8 mouse cellular contexts compared by ENCODE assay signal in the genomic region with DNA sequence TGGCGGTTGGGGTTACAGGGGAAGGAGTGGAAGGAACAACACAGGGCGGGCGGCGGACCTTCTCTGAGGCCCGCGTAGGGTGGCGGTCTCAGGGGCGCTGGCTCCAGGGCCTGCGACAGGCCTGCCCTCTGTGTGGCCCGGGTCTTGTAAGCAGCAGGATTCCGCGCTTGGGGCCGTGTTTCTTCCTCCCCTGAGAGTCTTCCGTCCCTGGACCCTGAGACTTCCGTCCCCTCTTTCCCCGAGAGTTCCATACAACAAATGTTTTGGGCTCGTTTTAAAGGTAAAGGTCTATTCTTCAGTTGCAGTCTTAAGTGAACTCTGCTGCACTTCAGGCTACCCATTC. TPM values are rescaled to one million over a fixed set of nuclear protein-coding genes. Genes with fewer than 3 reads are reported as not detected.
DNase-seq lines count a peak whose midpoint lies in the region; ATAC-seq and TF ChIP-seq lines count a peak whose summit lies in the region.

No protein-coding gene starts in this region.

- H3K9me3 ChIP-seq in heart, embryonic 13.5 days = no peaks in the 10 kb centered on the region
- no peaks in the 10 kb centered on the region for H3K9me3 ChIP-seq in MEL (replicated peaks; ENCODE audit: insufficient read depth, low read length)
- no peaks in the 10 kb centered on the region for H3K9me3 ChIP-seq in hindbrain, embryonic 10.5 days
- no peaks in the 10 kb centered on the region for H3K9me3 ChIP-seq in megakaryocyte, embryonic 14.5 days

- 1% methylated on average over 17 of the region's 17 CpGs for WGBS in heart, embryonic 13.5 days
- WGBS in hindbrain, embryonic 10.5 days = under 1% methylated on average over 17 of the region's 17 CpGs

- peak overlapping the region; percentile 90 for H3K27ac ChIP-seq in heart, embryonic 13.5 days (replicated peaks)
- H3K27ac ChIP-seq in MEL (ENCODE audit: control insufficient read depth, low read depth, low read length) = peak overlapping the region; percentile 77
- peak overlapping the region; percentile 96 for H3K27ac ChIP-seq in hindbrain, embryonic 10.5 days

- no peak for TF ChIP-seq CTCF in MEL (IDR thresholded peaks at IDR 0.05 in 2 of 3, conservative IDR thresholded peaks at IDR 0.05 in 1 of 3; ENCODE audit: control insufficient read depth in 1 of 3, insufficient read depth in 1 of 3, low read depth in 2 of 3, low read length in 3 of 3, poor library complexity in 1 of 3, severe bottlenecking in 1 of 3)

- no peak for ATAC-seq in heart, embryonic 13.5 days (ENCODE audit: extremely low read depth, insufficient number of reproducible peaks, low FRiP score, low TSS enrichment)

- peak overlapping the region; percentile 92 for H3K9ac ChIP-seq in heart, embryonic 13.5 days
- peak overlapping the region; percentile 90 for H3K9ac ChIP-seq in MEL (ENCODE audit: control insufficient read depth, low read depth, low read length, poor library complexity, severe bottlenecking)

- peaks cover 22% of the 10 kb centered on the region for H3K4me1 ChIP-seq in heart, embryonic 13.5 days
- H3K4me1 ChIP-seq in MEL (ENCODE audit: control insufficient read depth in 1 of 2, insufficient read depth in 2 of 2, low read length in 2 of 2) = peaks cover 0 to 13% of the 10 kb centered on the region in 2 experiments; a peak in 3 of 4 replicates
- peaks cover 18% of the 10 kb centered on the region for H3K4me1 ChIP-seq in hindbrain, embryonic 10.5 days (replicated peaks)
- peaks cover 70% of the 10 kb centered on the region for H3K4me1 ChIP-seq in megakaryocyte, embryonic 14.5 days

- peak overlapping the region; percentile 76 for H3K4me3 ChIP-seq in heart, embryonic 13.5 days
- peak overlapping the region; percentile 78 to 85 for H3K4me3 ChIP-seq in MEL (ENCODE audit: control insufficient read depth in 1 of 2, insufficient read depth in 1 of 2, low read depth in 2 of 2, low read length in 2 of 2)
- H3K4me3 ChIP-seq in hindbrain, embryonic 10.5 days = peak overlapping the region; percentile 86
- peak overlapping the region; percentile 96 for H3K4me3 ChIP-seq in megakaryocyte, embryonic 14.5 days (replicated peaks)

- intact Hi-C loops in heart, postnatal 10 days (cut with DNase I) = loop anchor here (1.0 to 10.0 kb wide), 5 partner anchors 182 to 686 kb away; a partner anchor contains a TSS

- no peak for TF ChIP-seq EP300 in MEL (IDR thresholded peaks at IDR 0.05; ENCODE audit: low read depth in 1 of 2, low read length in 2 of 2)

- peaks cover 40% of the 10 kb centered on the region for H3K36me3 ChIP-seq in heart, embryonic 13.5 days
- H3K36me3 ChIP-seq in MEL (ENCODE audit: control insufficient read depth in 1 of 2, insufficient read depth in 2 of 2, low read length in 2 of 2) = peaks cover 11 to 14% of the 10 kb centered on the region in 2 experiments; a peak in 3 of 4 replicates
- peaks cover 38% of the 10 kb centered on the region for H3K36me3 ChIP-seq in hindbrain, embryonic 10.5 days
- peaks cover 40% of the 10 kb centered on the region for H3K36me3 ChIP-seq in megakaryocyte, embryonic 14.5 days (replicated peaks; ENCODE audit: low read length)

- TF ChIP-seq POLR2A in MEL (IDR thresholded peaks at IDR 0.05; ENCODE audit: control insufficient read depth in 1 of 2, insufficient read depth in 1 of 2, low read depth in 1 of 2, low read length in 2 of 2, poor library complexity in 1 of 2) = peak; percentile 2 to 95; a peak in 2 of 4 replicates

- no peaks in the 10 kb centered on the region for H3K27me3 ChIP-seq in heart, embryonic 13.5 days (replicated peaks)
- no peaks in the 10 kb centered on the region for H3K27me3 ChIP-seq in MEL (ENCODE audit: control insufficient read depth in 1 of 2, insufficient read depth in 2 of 2, low read length in 2 of 2)
- no peaks in the 10 kb centered on the region for H3K27me3 ChIP-seq in hindbrain, embryonic 10.5 days (ENCODE audit: insufficient read depth, poor library complexity, severe bottlenecking)
- H3K27me3 ChIP-seq in megakaryocyte, embryonic 14.5 days (replicated peaks) = no peaks in the 10 kb centered on the region

- H3K79me2 ChIP-seq in MEL (ENCODE audit: control insufficient read depth, insufficient read depth, low read length, poor library complexity) = peaks cover 12% of the 10 kb centered on the region

- peak overlapping the region; percentile 87 for H3K4me2 ChIP-seq in heart, embryonic 13.5 days

- no peak for TF ChIP-seq RAD21 in MEL (IDR thresholded peaks at IDR 0.05; ENCODE audit: low read depth, low read length)

- DNase-seq in heart, postnatal 10 days = no peak
- DNase-seq in MEL (ENCODE audit: low read depth, low spot score) = no peak
- DNase-seq in hindbrain, embryonic 10.5 days (ENCODE audit: low spot score) = no peak
- DNase-seq in left cerebral cortex, adult 9 months (ENCODE audit: low spot score in 2 of 2) = no peak
- no peak for DNase-seq in adrenal gland, postnatal 25 days
- DNase-seq in Muller cell, postnatal 12 days (ENCODE audit: inconsistent ontology term) = no peak

TF ChIP-seq in MEL, 35 proteins besides CTCF, POLR2A, EP300 and RAD21:
- TF ChIP-seq MEF2A (IDR thresholded peaks at IDR 0.05; ENCODE audit: extremely low read depth, insufficient replicate concordance, low read depth, low read length, poor library complexity, severe bottlenecking) = no peak
- TF ChIP-seq MYC (IDR thresholded peaks at IDR 0.05; ENCODE audit: low read depth, low read length) = no peak
- 0 out of 2 replicates have a peak, but pooled peaks have one; percentile 9 for TF ChIP-seq MXI1 (IDR thresholded peaks at IDR 0.05; ENCODE audit: low read depth, low read length)
- peak; percentile 95; the same call in 1 of the 2 replicates for TF ChIP-seq ZMIZ1 (IDR thresholded peaks at IDR 0.05; ENCODE audit: low read depth, low read length)
- no peak for TF ChIP-seq KAT2A (conservative IDR thresholded peaks at IDR 0.05; ENCODE audit: low read depth, low read length)
- TF ChIP-seq MYB (IDR thresholded peaks at IDR 0.05; ENCODE audit: low read depth, low read length) = no peak
- no peak for TF ChIP-seq POLR2AphosphoS2 (IDR thresholded peaks at IDR 0.05; ENCODE audit: low read length)
- TF ChIP-seq TCF12 (IDR thresholded peaks at IDR 0.05; ENCODE audit: low read depth, low read length) = no peak
- no peak for TF ChIP-seq CHD1 (IDR thresholded peaks at IDR 0.05; ENCODE audit: low read depth, low read length)
- peak; percentile 92; the same call in 1 of the 2 replicates for TF ChIP-seq UBTF (IDR thresholded peaks at IDR 0.05; ENCODE audit: borderline replicate concordance, insufficient read depth, low read depth, low read length)

RNA-seq across cellular contexts. Expression of a gene that starts 0.2 kb away (rescaled TPM):
- 40.1 and 40.7 TPM in 2 replicates for polyA plus RNA-seq in heart, embryonic 13.5 days (2015; fragmentation: Nextera tagmentation; extraction: Ambion mirVana)
- 10 to 100 TPM; 25.7 to 27.0 TPM for total RNA-seq in heart, postnatal 10 days (2021)
- total RNA-seq in MEL (2012; rRNA removed) = 35.9 and 37.9 TPM in 2 replicates
- polyA plus RNA-seq in MEL (2012; ENCODE audit: insufficient read depth in 1 of 2, insufficient read length in 2 of 2, low read depth in 1 of 2, low replicate concordance in 2 of 2, missing spikeins in 1 of 2) = 10 to 100 TPM in 1 of 2 experiments, not detected in 1; 54.1 TPM
- 64.9 and 70.4 TPM in 2 replicates for polyA plus RNA-seq in hindbrain, embryonic 10.5 days (2016; fragmentation: Nextera tagmentation; extraction: Ambion mirVana)
- 37.0 and 41.7 TPM in 2 replicates for polyA plus RNA-seq in megakaryocyte, embryonic 14.5 days (2012; ENCODE audit: insufficient read depth, low replicate concordance)
- 29.8 and 33.7 TPM in 2 replicates for total RNA-seq in adrenal gland, postnatal 25 days (2021)

RNA-seq across cellular contexts. Expression of a gene that starts 9.5 kb away (rescaled TPM):
- polyA plus RNA-seq in heart, embryonic 13.5 days (2015; fragmentation: Nextera tagmentation; extraction: Ambion mirVana) = 0.04 and 0.05 TPM in 2 replicates
- under 1 TPM; 0.07 to 0.22 TPM for total RNA-seq in heart, postnatal 10 days (2021)
- total RNA-seq in MEL (2012; rRNA removed) = not detected in 2 replicates
- polyA plus RNA-seq in MEL (2012; ENCODE audit: insufficient read depth in 1 of 2, insufficient read length in 2 of 2, low read depth in 1 of 2, low replicate concordance in 2 of 2, missing spikeins in 1 of 2) = under 1 TPM in 1 of 2 experiments, not detected in 1; 0.07 TPM
- 0.05 TPM in 1 of 2 replicates, not detected in the other for polyA plus RNA-seq in hindbrain, embryonic 10.5 days (2016; fragmentation: Nextera tagmentation; extraction: Ambion mirVana)
- 0.85 TPM in 1 of 2 replicates, not detected in the other for polyA plus RNA-seq in megakaryocyte, embryonic 14.5 days (2012; ENCODE audit: insufficient read depth, low replicate concordance)
- not detected in 2 replicates for total RNA-seq in adrenal gland, postnatal 25 days (2021)
